Mouse (Mus musculus) layer of hippocampus, postnatal 36 days (tissue): ENCODE data around the gene Hba-a1. TPM values are rescaled to one million over a fixed set of nuclear protein-coding genes. Genes with fewer than 3 reads are reported as not detected.
"Not testable (repeated sequence)": the region's sequence is repeated elsewhere in the genome, so short reads cannot be mapped to it uniquely, and the experiment has no call there.

Experiments used
- DNase-seq, 2 experiments: peaks; one replicate each; pipeline ENCODE4 v3.0.0; 2022
- total RNA-seq, 2 experiments: library from RNA; stranded (reverse); gene quantifications; 2 replicates each; pipeline ENCODE4 v1.2.3; 2021

Gene Hba-a1
- total RNA-seq, 2 experiments from 2014 or later: 243 to 385 TPM

GRCm38 (mm10) chr11:32265117-32265738 lies 18.1 kb upstream of the Hba-a1 start:
- no peak for DNase-seq

DNA sequence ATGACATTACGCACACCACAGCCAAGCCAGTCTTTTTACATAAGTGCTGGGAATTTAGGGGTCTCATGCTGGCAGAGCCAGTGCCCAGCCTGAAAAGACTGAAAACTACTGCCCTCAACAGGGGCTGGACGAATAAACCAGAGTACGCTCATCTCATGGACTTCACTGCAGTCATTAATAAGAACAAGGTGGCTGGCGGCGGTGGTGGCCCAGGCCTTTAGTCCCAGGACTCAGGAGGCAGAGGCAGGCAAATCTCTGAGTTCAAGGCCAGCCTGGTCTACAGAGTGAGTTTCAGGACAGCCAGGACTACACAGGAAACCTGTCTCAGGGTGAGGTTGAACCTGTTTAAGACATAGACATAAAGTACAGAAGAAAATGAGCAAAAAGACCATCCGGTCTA lies 17.1 kb upstream of the Hba-a1 start:
- no peak for DNase-seq

DNA sequence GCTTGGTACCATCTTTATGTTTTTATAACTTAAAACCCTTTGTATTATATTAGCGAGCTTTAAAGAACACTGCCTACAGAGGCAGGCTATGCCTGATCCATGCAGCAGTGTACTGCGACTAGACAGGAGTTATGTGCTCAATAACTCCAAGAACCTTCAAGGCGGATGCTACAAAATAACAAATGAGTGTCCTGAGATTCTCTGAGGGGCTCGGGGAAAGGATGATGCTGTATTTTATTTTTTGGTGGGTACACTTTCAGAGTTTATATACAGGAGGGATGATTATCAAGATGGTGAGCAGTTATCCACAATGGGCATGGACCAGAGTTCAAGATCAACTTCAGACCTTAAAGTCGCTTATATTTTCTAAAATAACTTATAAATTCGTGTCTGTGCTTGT lies 16.5 kb upstream of the Hba-a1 start:
- DNase-seq: no peak

DNA sequence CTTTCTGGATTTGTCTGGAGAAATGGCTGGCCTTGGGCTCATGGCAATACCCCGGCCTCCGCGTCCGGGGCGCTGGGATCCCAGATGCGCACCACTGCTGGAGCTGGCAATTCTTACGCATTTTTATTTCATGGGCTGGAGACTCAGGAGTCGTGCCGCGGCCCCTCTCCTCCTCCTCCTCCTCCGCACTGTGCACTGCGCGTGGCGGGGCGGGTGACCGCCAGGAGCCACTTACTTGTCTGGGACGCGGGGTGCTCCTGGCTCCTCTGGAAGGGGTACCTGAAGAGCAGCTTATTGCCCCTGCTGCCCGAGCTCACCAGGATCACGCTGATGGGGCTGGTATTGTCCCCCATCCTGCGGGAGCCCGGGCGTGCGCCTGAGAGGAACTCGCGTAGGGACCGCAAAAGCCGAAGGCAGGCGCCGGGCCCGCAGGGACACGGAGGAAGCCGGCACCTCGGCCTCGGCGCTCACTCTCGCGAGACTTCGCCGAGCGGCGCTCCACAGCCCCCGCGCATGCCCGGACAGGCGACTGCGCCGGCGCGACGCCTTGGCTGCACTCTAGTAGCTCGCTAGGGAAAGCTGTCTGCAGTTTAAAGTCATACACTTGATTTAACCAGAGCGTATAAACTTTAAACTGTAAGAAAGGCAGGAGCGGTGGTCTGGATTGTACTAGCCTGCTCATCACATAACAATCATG lies 16.0 kb upstream of the Hba-a1 start, which contains the start of gene Nprl3:
Gene Nprl3, minus strand, starts transcription at position 520 of the 697 bp plus-strand sequence.
- peak; percentile 96 for DNase-seq

- DNase-seq: no peak
These were observed 15.3 kb upstream of the Hba-a1 start for GRCm38 (mm10) chr11:32267964-32268363.

GRCm38 (mm10) chr11:32268952-32269351 lies 14.4 kb upstream of the Hba-a1 start:
- DNase-seq: no peak

DNA sequence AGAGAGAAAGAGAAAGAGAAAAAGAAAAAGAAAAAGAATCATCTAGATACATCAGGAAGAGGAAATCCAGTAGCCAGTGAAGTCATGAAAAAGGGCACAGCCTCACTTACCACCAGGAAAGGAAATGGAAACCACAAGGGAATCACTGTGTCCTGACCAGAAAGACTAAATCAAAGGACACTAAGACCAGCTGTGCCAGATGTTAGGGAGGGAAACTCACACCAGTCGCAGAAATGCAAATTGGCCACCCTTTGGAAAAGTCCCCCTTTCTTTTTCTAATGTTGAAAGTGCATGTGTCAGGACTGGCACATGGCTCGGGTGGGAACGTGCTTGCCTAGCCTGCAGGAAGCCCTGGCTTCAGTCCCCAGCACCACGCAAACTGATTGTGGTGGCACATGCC lies 12.1 kb upstream of the Hba-a1 start:
- no peak for DNase-seq

DNA sequence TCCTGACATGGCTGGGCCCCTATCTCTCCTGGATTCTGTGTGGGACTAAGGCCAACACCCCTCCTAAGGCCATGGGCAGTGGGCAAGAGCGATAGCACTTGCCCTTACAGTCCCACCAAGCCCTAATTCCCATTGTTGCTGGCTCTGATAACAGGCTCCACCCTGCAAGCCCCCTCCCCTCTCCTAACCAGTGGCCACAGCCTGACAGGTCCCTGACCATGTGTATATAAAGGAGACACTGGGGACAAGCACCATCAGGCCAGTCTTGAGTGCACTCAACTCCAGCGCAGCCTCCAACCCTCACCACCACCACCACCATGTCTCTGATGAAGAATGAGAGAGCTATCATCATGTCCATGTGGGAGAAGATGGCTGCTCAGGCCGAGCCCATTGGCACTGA lies 7.0 kb upstream of the Hba-a1 start, which contains the start of gene Hba-x:
Gene Hba-x, plus strand, starts transcription at position 54 of the 400 bp plus-strand sequence.
- no peak for DNase-seq

- no peak for DNase-seq
These were observed 5.4 kb upstream of the Hba-a1 start for GRCm38 (mm10) chr11:32277736-32278457.

DNA sequence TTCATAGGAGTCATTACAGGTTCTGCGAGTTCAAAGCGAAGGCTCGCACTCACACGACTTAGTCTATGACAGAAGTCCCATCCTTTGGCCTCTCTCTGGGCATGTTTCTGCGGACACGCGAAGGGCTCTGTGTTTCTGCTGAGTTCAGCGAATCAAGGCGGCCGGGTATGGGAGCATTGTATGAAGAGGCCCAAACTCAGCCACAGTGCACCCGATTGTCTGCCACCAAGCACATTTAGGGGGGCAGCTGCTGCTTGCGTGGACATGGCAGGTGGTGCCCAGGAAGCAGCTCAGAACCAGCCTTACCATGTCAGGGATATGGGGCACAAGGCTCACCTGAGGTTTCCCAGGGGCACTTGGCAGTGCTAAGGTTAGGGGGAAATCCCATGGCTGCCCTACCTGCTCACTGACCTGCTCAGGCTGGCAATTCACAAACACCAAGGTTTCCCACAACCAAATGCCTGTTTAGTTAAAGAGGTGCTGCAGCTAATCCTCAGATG lies 4.8 kb upstream of the Hba-a1 start:
- DNase-seq: no peak

DNA sequence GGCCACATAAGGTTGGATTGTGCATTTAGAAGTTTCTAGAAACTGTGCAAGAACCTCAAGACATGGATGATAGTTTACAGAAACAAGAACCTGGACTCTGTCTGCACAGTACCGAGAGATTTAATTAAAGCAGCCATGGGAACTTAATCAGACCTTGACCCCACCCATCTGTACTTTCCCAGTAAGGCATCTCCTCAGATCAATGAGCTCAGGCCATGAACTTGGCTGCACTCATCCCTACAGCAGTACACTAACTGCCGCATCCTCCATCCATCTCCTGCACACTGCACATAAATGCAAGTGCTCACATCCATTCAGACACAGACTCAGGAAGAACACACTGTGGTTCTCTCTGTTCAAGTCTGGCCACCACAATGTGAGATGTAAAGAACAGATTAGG lies 2.7 kb upstream of the Hba-a1 start:
- no peak for DNase-seq

DNA sequence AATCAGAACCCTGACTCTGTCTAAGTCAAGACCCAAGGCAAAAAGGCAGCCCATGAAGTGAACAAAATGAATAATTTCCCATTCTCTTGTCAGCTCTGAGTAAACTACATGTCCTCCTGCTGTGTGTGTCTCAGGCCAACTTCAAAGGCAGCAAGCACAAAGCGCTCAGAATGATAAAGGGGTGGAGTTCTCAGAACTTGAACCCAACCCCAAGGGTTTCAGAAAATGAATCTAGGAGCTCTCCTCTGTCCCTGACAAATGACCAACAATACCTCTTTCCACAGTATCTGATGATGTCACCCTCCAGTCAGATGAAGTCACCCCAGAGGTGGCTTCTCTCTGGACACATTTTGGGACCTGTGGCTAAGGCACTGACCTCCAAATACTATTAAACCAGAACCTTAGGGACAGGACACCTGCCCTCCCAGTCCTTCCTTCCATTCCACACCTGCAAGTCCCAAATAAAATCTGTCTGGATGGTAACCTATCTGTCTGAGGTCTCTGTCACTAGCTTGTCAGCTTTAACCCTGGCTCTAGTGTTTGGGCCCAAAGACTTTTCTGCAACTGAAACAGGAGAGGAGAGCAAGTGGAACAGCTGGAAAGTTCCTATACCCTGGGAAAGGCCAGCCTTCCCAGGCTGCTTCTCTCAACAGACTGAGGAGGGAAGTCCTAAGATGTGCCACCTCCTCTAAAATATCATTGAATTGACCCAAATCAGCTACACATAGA lies 1.7 kb upstream of the Hba-a1 start:
- DNase-seq: no peak

DNA sequence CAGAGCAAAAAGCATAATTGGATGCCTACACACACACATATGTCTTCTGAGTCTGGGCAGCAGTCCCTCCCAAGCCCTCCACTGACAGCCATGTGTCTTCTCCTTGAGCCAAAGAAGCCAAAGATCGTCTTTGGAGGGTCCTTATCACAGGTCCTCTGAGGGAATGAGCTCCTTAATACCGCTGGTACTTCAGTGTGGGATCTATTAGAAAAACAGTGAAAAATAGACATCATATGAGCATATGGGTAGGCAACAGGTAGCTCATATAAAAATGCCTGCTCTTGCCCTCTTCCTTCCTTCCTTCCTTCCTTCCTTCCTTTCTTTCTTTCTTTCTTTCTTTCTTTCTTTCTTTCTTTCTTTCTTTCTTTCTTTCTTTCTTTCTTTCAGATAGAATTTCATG lies 1.3 kb downstream of the Hba-a1 start:
- DNase-seq: not testable (repeated sequence)

GRCm38 (mm10) chr11:32285031-32285775 lies 1.9 kb downstream of the Hba-a1 start:
- no peak for DNase-seq

DNA sequence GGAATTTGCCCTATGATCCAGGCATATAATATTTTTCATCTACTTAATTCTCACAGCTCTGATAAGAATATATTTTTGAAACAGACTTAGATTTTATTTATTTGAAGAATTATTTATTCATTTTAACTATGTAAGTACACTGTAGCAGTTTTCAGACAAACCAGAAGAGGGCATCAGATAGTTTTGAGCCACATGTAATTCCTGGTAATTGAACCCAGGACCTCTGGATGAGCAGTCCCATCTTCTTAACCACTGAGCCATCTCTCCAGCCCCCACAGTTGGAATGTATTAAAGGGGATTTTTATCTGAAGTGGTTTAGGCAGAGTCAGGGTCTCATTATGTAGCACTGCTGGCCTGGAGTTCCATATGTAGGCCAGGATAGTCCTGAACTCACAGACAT lies 2.6 kb downstream of the Hba-a1 start:
- not testable (repeated sequence) for DNase-seq

DNA sequence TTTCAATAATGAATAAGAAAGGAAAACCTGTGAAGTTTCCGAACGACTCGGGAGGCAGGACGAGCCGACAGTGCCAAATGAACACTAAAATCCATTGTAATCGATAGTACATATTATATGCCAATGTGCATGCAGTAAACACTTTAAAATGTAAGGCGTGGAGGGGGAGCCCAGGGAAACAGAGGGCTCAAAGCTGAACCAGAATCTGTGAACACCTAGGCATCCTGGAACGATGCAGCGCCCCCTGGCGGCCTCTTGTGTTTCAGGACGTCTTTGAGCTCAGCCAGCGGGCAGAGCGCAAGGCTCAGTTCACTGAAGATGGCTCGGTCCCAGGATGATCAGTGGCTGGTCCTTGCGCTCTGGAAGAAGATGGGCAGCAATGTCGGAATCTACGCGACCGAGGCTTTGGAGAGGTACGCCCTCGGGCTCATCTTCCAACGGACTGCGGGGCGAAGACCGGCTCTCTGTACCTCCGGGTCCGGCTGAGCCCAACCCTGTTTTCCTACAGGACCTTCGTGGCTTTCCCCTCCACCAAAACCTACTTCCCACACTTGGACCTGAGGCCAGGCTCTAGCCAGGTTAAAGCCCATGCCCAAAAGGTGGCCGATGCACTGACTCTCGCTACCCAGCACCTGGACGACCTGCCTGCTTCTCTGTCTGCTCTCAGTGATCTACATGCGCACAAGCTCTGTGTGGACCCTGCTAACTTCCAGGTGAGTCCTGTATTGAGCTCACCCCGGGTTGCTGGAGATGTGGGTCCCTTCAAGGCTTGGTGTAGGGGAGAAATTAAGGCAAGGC lies 3.6 kb downstream of the Hba-a1 start, which contains the start of gene Hbq1b:
Gene Hbq1b, plus strand, starts transcription at position 271 of the 798 bp plus-strand sequence.
- DNase-seq: peak; percentile 75 to 80

- no peak for DNase-seq
These were observed 4.1 kb downstream of the Hba-a1 start for GRCm38 (mm10) chr11:32287493-32287825.

GRCm38 (mm10) chr11:32292819-32293218 lies 9.5 kb downstream of the Hba-a1 start:
- not testable (repeated sequence) for DNase-seq

GRCm38 (mm10) chr11:32293479-32293878 lies 10.2 kb downstream of the Hba-a1 start:
- DNase-seq: not testable (repeated sequence)

- DNase-seq: not testable (repeated sequence)
These were observed 12.9 kb downstream of the Hba-a1 start, which contains the start of gene Hba-a2 for GRCm38 (mm10) chr11:32296203-32296602. Hba-a2 (plus strand) TSS chr11:32296489.

DNA sequence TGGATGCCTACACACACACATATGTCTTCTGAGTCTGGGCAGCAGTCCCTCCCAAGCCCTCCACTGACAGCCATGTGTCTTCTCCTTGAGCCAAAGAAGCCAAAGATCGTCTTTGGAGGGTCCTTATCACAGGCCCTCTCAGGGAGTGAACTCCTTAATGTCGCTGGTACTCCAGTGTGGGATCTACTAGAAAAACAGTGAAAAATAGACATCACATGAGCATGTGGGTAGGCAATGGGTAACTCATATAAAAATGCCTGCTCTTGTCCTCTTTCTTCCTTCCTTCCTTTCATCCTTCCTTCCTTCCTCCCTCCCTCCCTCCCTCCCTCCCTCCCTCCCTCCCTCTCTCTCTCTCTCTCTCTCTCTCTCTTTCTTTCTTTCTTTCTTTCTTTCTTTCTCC lies 14.1 kb downstream of the Hba-a1 start:
- not testable (repeated sequence) for DNase-seq
